In the genomic region with DNA sequence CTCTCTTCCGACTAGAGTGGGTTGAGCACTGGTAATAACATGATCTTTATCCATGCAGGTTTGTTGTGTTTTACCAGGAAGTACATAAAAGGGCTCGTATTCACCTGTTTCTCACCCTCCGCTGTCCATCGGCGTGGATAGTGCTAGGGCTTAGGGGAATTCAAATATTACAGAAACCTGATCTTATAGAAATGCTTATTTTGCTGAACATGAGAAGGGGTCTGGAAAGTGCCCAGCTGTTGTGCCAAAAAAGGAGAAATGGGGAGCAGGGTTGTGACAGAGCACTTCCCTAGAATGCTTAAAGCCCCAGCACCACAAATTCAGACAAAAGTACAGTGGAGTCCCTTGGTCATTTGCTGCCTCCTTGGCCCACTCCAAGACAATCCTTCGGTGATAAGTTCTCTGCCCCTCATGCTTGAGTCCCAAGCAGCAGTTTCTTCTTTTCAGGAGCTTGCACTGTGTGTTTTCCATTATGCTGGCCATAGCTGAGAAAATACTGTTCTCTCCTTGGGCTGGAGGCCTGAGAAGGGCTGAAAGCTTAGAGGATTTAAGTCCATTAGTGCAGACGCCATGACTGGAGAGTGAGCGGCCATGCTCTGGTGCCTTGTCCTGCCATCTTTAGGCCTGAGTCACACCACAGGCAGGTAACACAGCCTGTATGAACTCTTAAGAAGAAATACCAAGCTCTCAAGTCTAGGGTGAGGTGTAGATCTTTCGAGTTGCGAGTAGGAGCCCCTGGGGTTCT, we compare ENCODE assay signal across 9 mouse cellular contexts. TPM values are rescaled to one million over a fixed set of nuclear protein-coding genes. Genes with fewer than 3 reads are reported as not detected.
A peak's percentile ranks its signal among the peaks of the same experiment; 100 is the strongest.
DNase-seq lines count a peak whose midpoint lies in the region; ATAC-seq and TF ChIP-seq lines count a peak whose summit lies in the region.
"Had no signal": no experiment of that assay in that cellular context is flagged by ENCODE, and none has a peak within 500 bp of the region (broad histone marks: within the 10 kb centered on the region; RNA-seq: fewer than 3 reads in every experiment).

No protein-coding gene starts in this region.

- peaks cover 40% of the 10 kb centered on the region for H3K36me3 ChIP-seq in E14TG2a.4 (ENCODE audit: insufficient read depth, low read length)
- H3K36me3 ChIP-seq in heart, embryonic 15.5 days, result peaks cover 18% of the 10 kb centered on the region
- H3K36me3 ChIP-seq in liver, embryonic 16.5 days (ENCODE audit: control insufficient read depth, insufficient read depth), result peaks cover 25% of the 10 kb centered on the region

- no peaks in the 10 kb centered on the region for H3K27me3 ChIP-seq in cerebellum, adult 2 months (ENCODE audit: control insufficient read depth, insufficient read depth, low read length)
- H3K27me3 ChIP-seq in E14TG2a.4 (ENCODE audit: insufficient read depth, low read length), result peaks cover 10% of the 10 kb centered on the region
- H3K27me3 ChIP-seq in heart, embryonic 15.5 days, result no peaks in the 10 kb centered on the region
- no peaks in the 10 kb centered on the region for H3K27me3 ChIP-seq in liver, embryonic 16.5 days (ENCODE audit: control insufficient read depth, insufficient read depth, low read depth, low read length)

- whole genome bisulfite sequencing in cerebellum, adult 2 months, result 65% methylated on average over 10 of the region's 10 CpGs
- 77% methylated on average over 10 of the region's 10 CpGs for WGBS in heart, embryonic 15.5 days
- WGBS in liver, embryonic 16.5 days (ENCODE audit: insufficient replicate concordance), result 77% methylated on average over 10 of the region's 10 CpGs

- peak overlapping the region; percentile 69 for H3K4me3 ChIP-seq in cerebellum, adult 2 months (replicated peaks; ENCODE audit: insufficient read depth, low read depth, low read length)
- H3K4me3 ChIP-seq in E14TG2a.4 (replicated peaks; ENCODE audit: low read length), result peak overlapping the region; percentile 98
- peak overlapping the region; percentile 60 for H3K4me3 ChIP-seq in heart, embryonic 15.5 days
- H3K4me3 ChIP-seq in liver, embryonic 16.5 days (ENCODE audit: low read depth, low read length), result peak overlapping the region; percentile 98

- no peak for TF ChIP-seq POLR2A in cerebellum, adult 2 months (IDR thresholded peaks at IDR 0.05; ENCODE audit: borderline replicate concordance, insufficient read depth, low read length)

- H3K4me2 ChIP-seq in heart, embryonic 15.5 days, result peak overlapping the region; percentile 86
- peak overlapping the region; percentile 87 for H3K4me2 ChIP-seq in liver, embryonic 16.5 days (ENCODE audit: low read depth, low read length)

- no peak for DNase-seq in cerebellum, adult 2 months
- no peak for DNase-seq in cerebellum, adult 9-10 months
- DNase-seq in layer of hippocampus, adult 18-20 months (ENCODE audit: low spot score in 2 of 2), result no peak
- DNase-seq in right cerebral cortex, postnatal 25 days, result no peak
- DNase-seq in T-cell, adult 2 months (ENCODE audit: low spot score), result no peak
- DNase-seq: layer of hippocampus, postnatal 36 days had no signal

- no peak for TF ChIP-seq CTCF in cerebellum, adult 2 months (IDR thresholded peaks at IDR 0.05; ENCODE audit: borderline replicate concordance, insufficient read depth, low read depth, low read length)
- TF ChIP-seq CTCF in E14TG2a.4 (conservative IDR thresholded peaks at IDR 0.05; ENCODE audit: low read length), result no peak

- peak overlapping the region; percentile 62; the same call in 1 of the 2 replicates for H3K9ac ChIP-seq in heart, embryonic 15.5 days
- peak overlapping the region; percentile 93 for H3K9ac ChIP-seq in liver, embryonic 16.5 days (ENCODE audit: low read depth, low read length)

- no peak overlapping the region for H3K27ac ChIP-seq in cerebellum, adult 2 months (ENCODE audit: insufficient read depth, low read length)
- no peak overlapping the region for H3K27ac ChIP-seq in heart, embryonic 15.5 days
- H3K27ac ChIP-seq in liver, embryonic 16.5 days (ENCODE audit: low read length), result peak overlapping the region; percentile 99; the same call in 1 of the 2 replicates

- H3K9me3 ChIP-seq in E14TG2a.4 (ENCODE audit: low read length), result no peaks in the 10 kb centered on the region
- H3K9me3 ChIP-seq in heart, embryonic 15.5 days (replicated peaks), result no peaks in the 10 kb centered on the region
- H3K9me3 ChIP-seq in liver, embryonic 16.5 days (replicated peaks; ENCODE audit: control insufficient read depth, low read length), result no peaks in the 10 kb centered on the region

- no peaks in the 10 kb centered on the region for H3K4me1 ChIP-seq in cerebellum, adult 2 months (ENCODE audit: control insufficient read depth, insufficient read depth, low read length)
- H3K4me1 ChIP-seq in E14TG2a.4 (replicated peaks; ENCODE audit: low read depth, low read length), result peaks cover 25% of the 10 kb centered on the region
- H3K4me1 ChIP-seq in heart, embryonic 15.5 days (replicated peaks), result peaks cover 16% of the 10 kb centered on the region
- H3K4me1 ChIP-seq in liver, embryonic 16.5 days (ENCODE audit: control insufficient read depth, low read depth, low read length), result peaks cover 20% of the 10 kb centered on the region

- ATAC-seq in heart, embryonic 15.5 days (replicated peaks; ENCODE audit: insufficient number of reproducible peaks, insufficient read depth, low FRiP score, low read depth), result no peak
- no peak for ATAC-seq in liver, embryonic 16.5 days (ENCODE audit: low read depth)

RNA-seq across cellular contexts. Expression of a gene that starts 1.4 kb away (rescaled TPM):
- polyA plus RNA-seq in cerebellum, adult 2 months (2012; rRNA removed), result 31.1 and 33.4 TPM in 2 replicates
- polyA plus RNA-seq in heart, embryonic 15.5 days (2015; fragmentation: Nextera tagmentation; extraction: Ambion mirVana), result 39.8 and 49.1 TPM in 2 replicates
- polyA plus RNA-seq in liver, embryonic 16.5 days (2015; fragmentation: Nextera tagmentation; extraction: Ambion mirVana), result 46.3 and 47.3 TPM in 2 replicates
- total RNA-seq in layer of hippocampus, adult 18-20 months (2021), result 10 to 100 TPM; 21.4 to 21.7 TPM

RNA-seq across cellular contexts. Expression of a gene that starts 11.6 kb away (rescaled TPM):
- polyA plus RNA-seq in cerebellum, adult 2 months (2012; rRNA removed), result 195 and 209 TPM in 2 replicates
- 56.7 TPM in 2 replicates for polyA plus RNA-seq in heart, embryonic 15.5 days (2015; fragmentation: Nextera tagmentation; extraction: Ambion mirVana)
- polyA plus RNA-seq in liver, embryonic 16.5 days (2015; fragmentation: Nextera tagmentation; extraction: Ambion mirVana), result 124 and 125 TPM in 2 replicates
- total RNA-seq in layer of hippocampus, adult 18-20 months (2021), result 100 to 1,000 TPM; 129 TPM

RNA-seq across cellular contexts. Expression of a gene that starts 14.2 kb away (rescaled TPM):
- 0.11 and 0.27 TPM in 2 replicates for polyA plus RNA-seq in cerebellum, adult 2 months (2012; rRNA removed)
- polyA plus RNA-seq in heart, embryonic 15.5 days (2015; fragmentation: Nextera tagmentation; extraction: Ambion mirVana), result 0.19 and 0.23 TPM in 2 replicates
- polyA plus RNA-seq in liver, embryonic 16.5 days (2015; fragmentation: Nextera tagmentation; extraction: Ambion mirVana), result 11.0 and 11.7 TPM in 2 replicates
- not detected for total RNA-seq in layer of hippocampus, adult 18-20 months (2021)

RNA-seq across cellular contexts. Expression of a gene that starts 34.6 kb away (rescaled TPM):
- 36.4 and 39.0 TPM in 2 replicates for polyA plus RNA-seq in cerebellum, adult 2 months (2012; rRNA removed)
- 28.6 and 42.8 TPM in 2 replicates for polyA plus RNA-seq in heart, embryonic 15.5 days (2015; fragmentation: Nextera tagmentation; extraction: Ambion mirVana)
- 53.2 and 55.5 TPM in 2 replicates for polyA plus RNA-seq in liver, embryonic 16.5 days (2015; fragmentation: Nextera tagmentation; extraction: Ambion mirVana)
- 10 to 100 TPM; 32.3 to 33.5 TPM for total RNA-seq in layer of hippocampus, adult 18-20 months (2021)

RNA-seq across cellular contexts. Expression of a gene that starts 34.9 kb away (rescaled TPM):
- polyA plus RNA-seq in cerebellum, adult 2 months (2012; rRNA removed), result 124 and 138 TPM in 2 replicates
- 22.7 and 30.6 TPM in 2 replicates for polyA plus RNA-seq in heart, embryonic 15.5 days (2015; fragmentation: Nextera tagmentation; extraction: Ambion mirVana)
- polyA plus RNA-seq in liver, embryonic 16.5 days (2015; fragmentation: Nextera tagmentation; extraction: Ambion mirVana), result 38.9 and 40.3 TPM in 2 replicates
- 10 to 100 TPM; 47.5 to 48.3 TPM for total RNA-seq in layer of hippocampus, adult 18-20 months (2021)
